Mouse (Mus musculus): ENCODE measurements around the gene Lrrc8b. TPM values are rescaled to one million over a fixed set of nuclear protein-coding genes. Genes with fewer than 3 reads are reported as not detected.

Lrrc8b gene
- polyA plus RNA-seq, 1 experiment, result 8.0 TPM

DNA sequence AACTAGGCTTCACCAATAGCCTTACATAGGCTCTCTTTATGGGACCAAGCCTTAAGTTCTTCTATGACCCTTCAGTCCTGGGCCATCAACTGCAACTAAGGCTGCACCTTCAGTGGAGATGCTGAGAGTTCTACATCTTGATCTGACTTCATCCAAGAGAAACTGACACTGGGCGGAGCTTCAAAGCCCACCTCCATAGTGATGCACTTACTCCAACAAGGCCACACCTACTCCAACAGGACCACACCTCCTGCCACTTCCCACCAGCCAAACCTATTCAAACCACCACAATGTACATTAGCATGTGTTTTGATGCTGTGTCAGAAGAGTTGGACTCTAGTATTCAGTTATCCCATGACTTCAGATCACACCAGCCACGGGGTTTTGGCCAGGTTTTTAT is 120.6 kb downstream of the Lrrc8b start:
- no peak for DNase-seq (ENCODE audit: low read depth, low spot score)
- 90% methylated on average over 2 of the region's 2 CpGs for WGBS

DNA sequence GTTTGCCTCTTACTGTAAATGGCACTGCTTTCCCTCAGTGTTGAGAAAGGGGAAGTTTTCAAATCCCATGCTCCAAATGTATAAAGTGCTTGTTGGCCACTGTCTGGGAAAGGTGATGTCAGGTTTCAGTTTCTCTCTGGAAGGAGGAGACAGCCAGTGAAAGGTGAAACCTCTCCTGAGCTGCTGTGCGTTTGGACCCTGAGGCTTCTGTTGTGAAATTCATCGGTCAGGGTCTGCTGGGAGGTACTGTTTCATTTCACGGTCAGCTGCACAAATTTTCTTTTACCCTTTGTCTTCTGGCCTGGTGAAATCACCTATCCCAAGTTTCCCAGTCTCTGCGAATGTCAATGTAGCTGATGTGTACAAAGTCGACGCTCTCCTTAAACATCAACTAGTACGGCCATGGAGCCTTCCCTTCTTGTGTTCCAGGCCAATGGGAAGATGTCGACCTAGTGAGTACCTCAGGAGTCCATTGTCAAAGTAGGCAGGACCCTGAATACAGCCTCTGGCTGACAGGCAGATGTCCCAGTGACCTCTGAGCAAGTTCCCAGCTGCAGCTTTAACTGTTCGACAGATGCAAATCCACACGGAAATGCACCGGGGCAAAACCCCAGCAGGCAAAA is 121.6 kb downstream of the Lrrc8b start:
- DNase-seq (ENCODE audit: low read depth, low spot score), result no peak
- WGBS, result 75% methylated on average over 11 of the region's 11 CpGs

Other genes with a start within 250 kb of the Lrrc8b start
- 0.29 and 1.9 TPM in 2 replicates for gene Gbp10, start 176.2 kb upstream of the Lrrc8b start, polyA plus RNA-seq (2012; rRNA removed)
- gene Gm43302, start 122.1 kb upstream of the Lrrc8b start, polyA plus RNA-seq (2012; rRNA removed), result 1.3 and 2.1 TPM in 2 replicates
- 5.5 and 6.9 TPM in 2 replicates for gene Gbp6, start 122.1 kb upstream of the Lrrc8b start, polyA plus RNA-seq (2012; rRNA removed)
- gene Lrrc8c, start 103.6 kb downstream of the Lrrc8b start, polyA plus RNA-seq (2012; rRNA removed), result 3.8 and 11.7 TPM in 2 replicates